Mouse (Mus musculus): ENCODE data around the gene Syce3. TPM values are rescaled to one million over a fixed set of nuclear protein-coding genes. Genes with fewer than 3 reads are reported as not detected.

Syce3 gene
- polyA plus RNA-seq, 1 experiment from 2014 or later, result not detected

- Histone ChIP-seq H3K9me3 (no peaks in the 10 kb centered on the region), H3K4me2 (peak overlapping the region; percentile 72), H3K36me3 (no peaks in the 10 kb centered on the region), H3K27me3 (peaks cover 65% of the 10 kb centered on the region), H3K4me3 (peak overlapping the region; percentile 43), H3K4me1 (peaks cover 35% of the 10 kb centered on the region), H3K9ac (peak overlapping the region; percentile 61), H3K27ac (no peak overlapping the region)
- no peak for ATAC-seq (ENCODE audit: insufficient number of reproducible peaks, insufficient read depth, low FRiP score, low TSS enrichment, low read depth)
- 9% methylated on average over 46 of the region's 46 CpGs for WGBS
These were observed 32.1 kb downstream of the Syce3 start for GRCm38 (mm10) chr15:89377938-89378828.

DNA sequence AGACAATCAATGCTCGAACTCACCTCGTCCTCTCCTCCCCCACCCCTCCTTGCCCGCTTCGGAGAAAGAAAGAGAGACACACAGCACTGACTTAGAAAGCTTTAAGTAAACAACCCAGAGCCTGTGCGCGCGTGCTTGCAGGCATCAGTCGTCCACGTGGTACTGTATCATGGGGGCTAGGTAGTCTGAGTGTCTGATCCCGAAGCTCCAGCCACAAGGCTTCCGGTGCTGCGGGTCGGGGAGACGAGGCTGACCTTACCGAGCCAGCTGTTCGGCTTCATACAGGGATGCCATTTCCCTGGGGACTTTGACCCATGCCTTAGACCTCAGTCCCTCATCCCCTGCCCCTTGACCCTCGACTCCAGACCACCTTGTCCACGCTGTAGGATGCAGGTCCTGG lies 32.9 kb downstream of the Syce3 start:
- Histone ChIP-seq H3K27me3 (peaks cover 60% of the 10 kb centered on the region), H3K9ac (peak overlapping the region; percentile 22; the same call in 1 of the 2 replicates), H3K4me2 (peak overlapping the region; percentile 72), H3K4me3 (peak overlapping the region; percentile 16), H3K27ac (no peak overlapping the region), H3K9me3 (no peaks in the 10 kb centered on the region), H3K4me1 (peaks cover 43% of the 10 kb centered on the region), H3K36me3 (peaks cover 5% of the 10 kb centered on the region)
- 2% methylated on average over 18 of the region's 18 CpGs for WGBS
- no peak for ATAC-seq (ENCODE audit: insufficient number of reproducible peaks, insufficient read depth, low FRiP score, low TSS enrichment, low read depth)

DNA sequence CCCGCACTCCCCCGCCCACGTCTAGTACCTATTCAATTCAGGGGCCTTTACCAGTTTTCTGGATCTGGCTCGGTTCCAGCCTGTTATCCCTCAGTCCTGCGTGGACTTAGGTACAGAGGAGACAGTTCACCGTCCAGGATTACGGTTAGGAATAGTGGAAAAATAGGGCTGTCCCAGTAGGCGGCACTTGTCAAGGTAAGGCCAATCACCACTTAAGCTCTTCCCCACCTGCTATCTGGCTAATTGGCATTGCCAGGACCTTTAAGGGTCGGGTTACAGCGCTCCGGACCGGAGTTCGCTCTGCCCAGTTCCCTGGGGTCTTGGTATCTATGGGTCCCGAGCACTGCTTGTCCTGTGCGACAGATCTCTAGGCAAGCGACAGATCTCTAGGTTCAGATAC lies 33.3 kb downstream of the Syce3 start, which contains the start of gene Tymp:
Tymp (minus strand) TSS at position 83 of the 400 bp plus-strand sequence.
- ATAC-seq (ENCODE audit: insufficient number of reproducible peaks, insufficient read depth, low FRiP score, low TSS enrichment, low read depth), result no peak
- Histone ChIP-seq H3K4me1 (peaks cover 44% of the 10 kb centered on the region), H3K27me3 (peaks cover 57% of the 10 kb centered on the region), H3K4me3 (peak within 1 kb of the TSS; percentile 16), H3K36me3 (peaks cover 9% of the 10 kb centered on the region), H3K4me2 (peak within 1 kb of the TSS; percentile 72), H3K27ac (no peak within 1 kb of the TSS), H3K9me3 (no peaks in the 10 kb centered on the region), H3K9ac (peak within 1 kb of the TSS; percentile 22; the same call in 1 of the 2 replicates)
- WGBS, result 14% methylated on average over 16 of the region's 16 CpGs

DNA sequence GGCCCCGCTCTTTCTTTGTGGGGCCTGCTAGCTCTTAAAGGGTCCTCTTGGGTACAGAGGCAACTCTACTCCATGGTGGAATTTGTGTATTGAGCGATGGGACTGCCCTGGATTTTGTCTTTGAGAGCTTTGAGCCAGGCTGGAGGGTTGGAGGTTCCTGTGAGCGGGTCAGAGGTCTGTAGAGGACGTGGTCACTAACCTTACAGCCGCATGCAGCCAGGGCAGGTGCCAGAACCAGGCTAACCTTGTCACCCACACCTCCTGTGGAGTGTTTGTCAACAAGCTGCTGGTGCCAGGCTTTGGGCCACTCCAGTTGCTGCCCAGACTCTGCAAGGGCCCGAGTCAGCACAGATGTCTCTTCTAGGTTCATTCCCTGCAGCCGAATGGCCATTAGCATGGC lies 34.3 kb downstream of the Syce3 start:
- no peak overlapping the region for H3K9ac ChIP-seq
- H3K27me3 ChIP-seq, result peaks cover 52% of the 10 kb centered on the region
- no peak overlapping the region for H3K4me3 ChIP-seq
- peaks cover 44% of the 10 kb centered on the region for H3K4me1 ChIP-seq
- no peaks in the 10 kb centered on the region for H3K9me3 ChIP-seq
- peaks cover 18% of the 10 kb centered on the region for H3K36me3 ChIP-seq
- H3K27ac ChIP-seq, result no peak overlapping the region
- WGBS, result 85% methylated on average over 7 of the region's 7 CpGs
- no peak for ATAC-seq (ENCODE audit: insufficient number of reproducible peaks, insufficient read depth, low FRiP score, low TSS enrichment, low read depth)
- no peak overlapping the region for H3K4me2 ChIP-seq

DNA sequence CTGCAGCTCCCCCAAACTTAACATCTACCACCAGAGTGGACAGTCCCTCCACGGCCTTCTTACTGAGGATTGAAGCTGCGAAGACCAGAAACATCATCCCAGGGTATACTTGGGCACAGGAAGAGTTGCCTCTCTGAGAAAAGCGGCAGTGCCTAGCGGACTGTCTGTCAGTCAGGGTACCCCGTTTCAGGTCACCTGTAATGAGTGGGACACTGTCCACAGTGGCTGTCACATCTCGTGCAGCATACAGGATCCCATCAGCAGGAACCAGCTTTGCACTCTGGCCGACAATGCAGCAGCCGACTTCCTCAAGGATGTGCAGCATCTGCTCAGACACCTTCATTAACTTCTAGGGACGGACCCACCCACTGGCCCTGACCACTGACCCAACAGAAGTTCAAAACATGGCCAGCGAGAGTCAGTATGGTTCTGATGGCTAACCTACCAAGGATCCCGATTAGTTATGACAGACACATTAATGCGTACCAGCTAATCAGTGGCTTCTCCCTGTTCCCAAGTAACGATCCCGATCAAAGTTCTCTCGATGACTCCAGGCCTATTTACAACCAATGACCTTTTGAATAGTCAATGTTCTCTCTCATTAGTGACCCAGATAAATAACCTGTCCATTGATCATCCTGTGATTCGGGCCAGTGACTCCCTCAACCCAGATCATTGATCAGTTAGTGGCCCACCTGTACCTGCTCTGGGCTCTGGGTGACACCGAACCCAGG lies 35.3 kb downstream of the Syce3 start:
- Histone ChIP-seq H3K9ac (no peak overlapping the region), H3K4me1 (peaks cover 44% of the 10 kb centered on the region), H3K4me2 (peak overlapping the region; percentile 91), H3K27ac (no peak overlapping the region), H3K4me3 (no peak overlapping the region), H3K27me3 (peaks cover 41% of the 10 kb centered on the region), H3K9me3 (no peaks in the 10 kb centered on the region), H3K36me3 (peaks cover 29% of the 10 kb centered on the region)
- WGBS, result 91% methylated on average over 17 of the region's 17 CpGs
- no peak for ATAC-seq (ENCODE audit: insufficient number of reproducible peaks, insufficient read depth, low FRiP score, low TSS enrichment, low read depth)

DNA sequence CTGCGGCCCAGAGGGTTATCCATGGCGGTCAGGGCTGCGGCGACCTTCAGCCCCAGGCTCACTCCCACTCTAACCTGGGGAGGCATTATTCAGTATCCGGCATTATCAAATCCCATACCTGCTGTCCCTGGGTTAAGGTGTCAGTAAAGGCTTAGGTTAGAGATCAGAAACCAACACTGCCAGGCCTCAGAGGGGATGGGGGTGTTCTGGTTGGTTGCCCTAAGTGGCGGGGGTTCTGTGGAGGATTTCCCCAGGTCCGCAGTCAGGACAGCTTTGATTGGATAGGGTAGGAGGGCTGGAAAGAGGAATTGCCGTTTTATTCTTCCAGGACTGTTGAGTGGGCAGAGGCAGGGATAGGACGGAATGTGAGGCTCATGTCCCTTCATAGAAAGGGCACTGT lies 36.0 kb downstream of the Syce3 start:
- H3K27me3 ChIP-seq, result peaks cover 36% of the 10 kb centered on the region
- peak overlapping the region; percentile 88 for H3K27ac ChIP-seq
- peaks cover 35% of the 10 kb centered on the region for H3K36me3 ChIP-seq
- ATAC-seq (ENCODE audit: insufficient number of reproducible peaks, insufficient read depth, low FRiP score, low TSS enrichment, low read depth), result no peak
- H3K4me2 ChIP-seq, result peak overlapping the region; percentile 91
- peak overlapping the region; percentile 81 for H3K9ac ChIP-seq
- no peaks in the 10 kb centered on the region for H3K9me3 ChIP-seq
- peak overlapping the region; percentile 72 for H3K4me3 ChIP-seq
- H3K4me1 ChIP-seq, result peaks cover 41% of the 10 kb centered on the region
- WGBS, result 51% methylated on average over 9 of the region's 9 CpGs

DNA sequence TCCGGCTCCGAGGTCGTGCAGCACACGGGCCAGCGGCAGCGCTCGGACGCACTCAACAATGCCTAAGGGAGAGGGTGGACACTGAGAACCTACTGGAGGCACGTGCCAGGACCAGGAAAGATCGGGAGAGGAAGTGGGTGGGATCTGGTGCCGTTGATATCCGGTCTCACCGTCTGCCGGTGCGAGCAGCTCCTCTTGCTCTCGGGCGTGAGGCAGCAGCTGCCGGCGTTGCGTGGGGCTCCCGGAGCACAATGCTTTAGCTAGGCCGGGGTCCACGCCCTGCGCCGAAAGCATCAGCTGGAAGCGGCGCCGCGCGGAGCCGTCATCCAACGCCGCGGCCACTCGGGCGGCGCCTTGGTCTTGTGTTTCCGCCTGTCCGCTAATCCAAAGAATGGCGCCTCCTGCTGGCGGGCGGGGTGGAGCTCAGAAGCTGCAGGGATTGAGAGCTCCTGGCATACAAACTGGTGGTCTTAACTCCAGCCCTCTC lies 36.5 kb downstream of the Syce3 start, which contains the start of gene Sco2:
Sco2 (minus strand) TSS at position 85 of the 487 bp plus-strand sequence.
- no peaks in the 10 kb centered on the region for H3K9me3 ChIP-seq
- WGBS, result under 1% methylated on average over 42 of the region's 42 CpGs
- peak within 1 kb of the TSS; percentile 72 for H3K4me3 ChIP-seq
- peaks cover 41% of the 10 kb centered on the region for H3K36me3 ChIP-seq
- H3K9ac ChIP-seq, result peak within 1 kb of the TSS; percentile 81
- peak; percentile 67 for ATAC-seq (ENCODE audit: insufficient number of reproducible peaks, insufficient read depth, low FRiP score, low TSS enrichment, low read depth)
- H3K27ac ChIP-seq, result peak within 1 kb of the TSS; percentile 88
- H3K4me1 ChIP-seq, result peaks cover 36% of the 10 kb centered on the region
- H3K4me2 ChIP-seq, result peak within 1 kb of the TSS; percentile 91
- peaks cover 31% of the 10 kb centered on the region for H3K27me3 ChIP-seq

DNA sequence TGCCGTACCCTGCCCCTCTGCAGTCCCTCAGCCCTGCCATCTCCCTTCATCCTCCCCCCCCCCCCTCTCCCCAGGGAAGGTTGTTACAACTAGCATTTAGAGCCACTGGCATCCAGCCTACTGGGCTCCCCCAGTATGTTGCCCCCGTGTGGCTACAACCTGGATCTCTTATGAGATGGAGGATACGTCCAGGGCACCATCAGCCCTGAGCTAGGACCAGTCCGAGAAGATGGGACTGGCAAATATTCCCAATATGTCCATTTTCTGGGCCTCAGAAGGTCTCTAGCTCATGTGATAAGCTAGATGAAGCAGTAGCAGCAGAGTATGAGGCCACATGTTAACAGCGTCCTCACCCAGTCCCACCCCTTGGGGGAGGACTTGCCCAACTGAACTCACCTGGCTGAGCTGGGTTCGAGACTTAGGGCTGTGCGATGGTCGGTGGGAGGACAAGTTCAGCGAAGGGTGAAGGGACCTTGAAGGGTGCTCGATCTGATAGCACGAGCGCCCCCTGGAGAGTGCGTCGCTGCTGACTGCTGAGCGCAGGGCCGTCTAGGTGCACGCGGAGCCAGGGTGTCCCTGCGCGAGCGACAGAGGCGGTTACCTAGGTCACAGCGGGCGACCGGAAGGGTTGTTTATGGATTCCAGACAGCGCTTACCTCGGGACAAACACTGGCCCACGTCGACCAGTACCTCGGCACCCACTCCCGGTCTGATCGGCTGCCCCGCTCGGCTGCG lies 37.1 kb downstream of the Syce3 start:
- peak; percentile 65 for ATAC-seq (ENCODE audit: insufficient number of reproducible peaks, insufficient read depth, low FRiP score, low TSS enrichment, low read depth)
- Histone ChIP-seq H3K4me1 (peaks cover 30% of the 10 kb centered on the region), H3K27ac (peak overlapping the region; percentile 88), H3K4me3 (peak overlapping the region; percentile 72), H3K9me3 (no peaks in the 10 kb centered on the region), H3K4me2 (peak overlapping the region; percentile 91), H3K27me3 (peaks cover 25% of the 10 kb centered on the region), H3K36me3 (peaks cover 47% of the 10 kb centered on the region), H3K9ac (peak overlapping the region; percentile 81)
- 1% methylated on average over 35 of the region's 35 CpGs for WGBS

GRCm38 (mm10) chr15:89372536-89372935 lies 37.8 kb downstream of the Syce3 start:
- Histone ChIP-seq H3K9me3 (no peaks in the 10 kb centered on the region), H3K4me3 (peak overlapping the region; percentile 72; the same call in 1 of the 2 replicates), H3K9ac (peak overlapping the region; percentile 81; the same call in 1 of the 2 replicates), H3K36me3 (peaks cover 53% of the 10 kb centered on the region), H3K4me2 (peak overlapping the region; percentile 91), H3K27me3 (peaks cover 18% of the 10 kb centered on the region), H3K27ac (no peak overlapping the region), H3K4me1 (peaks cover 25% of the 10 kb centered on the region)
- no peak for ATAC-seq (ENCODE audit: insufficient number of reproducible peaks, insufficient read depth, low FRiP score, low TSS enrichment, low read depth)
- WGBS, result 80% methylated on average over 7 of the region's 7 CpGs

DNA sequence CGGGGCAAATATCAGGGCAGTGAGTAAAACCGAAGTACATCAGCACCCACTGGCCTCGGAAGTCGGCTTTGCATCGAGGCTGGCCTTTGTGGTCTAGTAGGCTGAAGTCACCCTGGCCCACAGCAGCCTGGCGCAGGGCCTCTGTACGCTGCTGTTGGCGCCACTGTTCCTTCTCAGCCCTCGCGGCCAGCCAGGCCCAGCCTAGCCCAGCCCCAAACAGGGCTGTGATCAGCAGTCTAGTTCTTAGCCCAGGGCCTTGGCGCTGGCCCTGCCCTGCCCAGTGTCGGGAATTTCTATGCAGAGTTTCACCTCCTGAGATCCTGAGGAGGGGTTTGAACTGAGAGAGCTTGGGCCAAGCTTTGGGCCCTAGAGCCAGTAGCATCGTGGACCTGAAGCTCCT lies 38.2 kb downstream of the Syce3 start:
- Histone ChIP-seq H3K27ac (no peak overlapping the region), H3K36me3 (peaks cover 58% of the 10 kb centered on the region), H3K4me1 (peaks cover 20% of the 10 kb centered on the region), H3K27me3 (peaks cover 14% of the 10 kb centered on the region), H3K9me3 (no peaks in the 10 kb centered on the region), H3K4me3 (no peak overlapping the region), H3K9ac (no peak overlapping the region), H3K4me2 (no peak overlapping the region)
- WGBS, result 88% methylated on average over 13 of the region's 13 CpGs
- no peak for ATAC-seq (ENCODE audit: insufficient number of reproducible peaks, insufficient read depth, low FRiP score, low TSS enrichment, low read depth)

- no peaks in the 10 kb centered on the region for H3K9me3 ChIP-seq
- ATAC-seq (ENCODE audit: insufficient number of reproducible peaks, insufficient read depth, low FRiP score, low TSS enrichment, low read depth), result no peak
- peaks cover 100% of the 10 kb centered on the region for H3K36me3 ChIP-seq
- 92% methylated on average over 4 of the region's 4 CpGs for WGBS
- no peak overlapping the region for H3K4me3 ChIP-seq
- no peak overlapping the region for H3K9ac ChIP-seq
- no peaks in the 10 kb centered on the region for H3K27me3 ChIP-seq
- no peak overlapping the region for H3K27ac ChIP-seq
- no peak overlapping the region for H3K4me2 ChIP-seq
- H3K4me1 ChIP-seq, result no peaks in the 10 kb centered on the region
These were observed 45.2 kb downstream of the Syce3 start for GRCm38 (mm10) chr15:89365141-89365551.
